Comparison of ENCODE assay signal across 11 mouse cellular contexts in the genomic region with DNA sequence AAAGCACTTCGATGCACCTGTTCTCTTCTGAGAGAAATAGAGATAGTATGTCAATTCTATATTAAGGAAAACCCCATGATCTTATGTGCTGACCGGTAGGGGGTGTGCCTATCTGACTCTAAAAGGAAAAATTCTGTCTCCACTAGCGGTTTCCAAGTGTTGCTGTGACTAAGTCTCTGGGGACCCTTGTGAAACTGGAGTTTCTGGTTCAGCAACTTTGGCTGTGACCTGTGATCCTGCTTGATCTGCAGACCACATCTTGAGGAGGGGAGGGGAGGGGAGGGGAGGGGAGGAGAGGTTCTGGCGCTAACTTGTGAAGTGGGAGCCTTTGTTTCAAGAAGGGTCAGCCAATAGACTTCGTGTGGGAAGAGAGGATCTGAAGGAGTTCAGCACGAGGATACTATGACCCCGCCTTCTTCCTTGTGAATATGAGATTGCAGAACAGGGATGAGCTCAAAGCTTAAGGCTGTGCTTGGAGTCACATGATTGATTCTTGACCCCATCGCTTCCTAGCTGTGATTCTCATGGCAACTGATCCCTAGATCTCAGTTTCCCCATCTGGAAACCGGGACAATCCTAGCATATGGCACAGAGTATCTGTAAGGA.
A peak's percentile ranks its signal among the peaks of the same experiment; 100 is the strongest.
DNase-seq lines count a peak whose midpoint lies in the region; ATAC-seq and TF ChIP-seq lines count a peak whose summit lies in the region.
"Had no signal": no experiment of that assay in that cellular context is flagged by ENCODE, and none has a peak within 500 bp of the region (broad histone marks: within the 10 kb centered on the region; RNA-seq: fewer than 3 reads in every experiment).

No protein-coding gene starts in this region.

- no peak overlapping the region for H3K4me3 ChIP-seq in kidney, postnatal 0 days (replicated peaks; ENCODE audit: low read depth, low read length)
- no peak overlapping the region for H3K4me3 ChIP-seq in embryonic facial prominence, embryonic 11.5 days (ENCODE audit: low read depth, low read length)

- no peaks in the 10 kb centered on the region for H3K9me3 ChIP-seq in kidney, postnatal 0 days (replicated peaks; ENCODE audit: low read length)
- H3K9me3 ChIP-seq in embryonic facial prominence, embryonic 11.5 days (replicated peaks; ENCODE audit: control insufficient read depth, low read length), result no peaks in the 10 kb centered on the region

- no peak for ATAC-seq in kidney, postnatal 0 days (replicated peaks; ENCODE audit: low FRiP score, low read depth)
- ATAC-seq in embryonic facial prominence, embryonic 11.5 days (replicated peaks; ENCODE audit: insufficient number of reproducible peaks, low FRiP score, low TSS enrichment, low read depth), result no peak

- DNase-seq in kidney, postnatal 0 days (ENCODE audit: low spot score), result peak; percentile 25
- DNase-seq in kidney, adult 18-20 months, result no peak
- DNase-seq in embryonic facial prominence, embryonic 11.5 days (ENCODE audit: low spot score), result peak; percentile 43
- peak; percentile 26 for DNase-seq in kidney, postnatal 14 days
- DNase-seq in skeletal muscle tissue, adult 2 months (ENCODE audit: low read depth, low spot score), result peak; percentile 27
- DNase-seq in cerebellum, postnatal 14 days, result no peak
- no peak for DNase-seq in thymus, postnatal 25 days
- DNase-seq: cerebellum, postnatal 10 days; right cerebral cortex, postnatal 4 days; thymus, adult 18-20 months had no signal

- no peak overlapping the region for H3K4me2 ChIP-seq in kidney, postnatal 0 days (ENCODE audit: low read length)
- no peak overlapping the region for H3K4me2 ChIP-seq in embryonic facial prominence, embryonic 11.5 days (ENCODE audit: low read depth, low read length)

- peak; percentile 25; the same call in 1 of the 2 replicates for TF ChIP-seq CTCF in kidney, postnatal 0 days (IDR thresholded peaks at IDR 0.05; ENCODE audit: low read depth)

- no peak overlapping the region for H3K9ac ChIP-seq in kidney, postnatal 0 days (ENCODE audit: low read depth, low read length)
- H3K9ac ChIP-seq in embryonic facial prominence, embryonic 11.5 days (replicated peaks; ENCODE audit: low read length), result no peak overlapping the region
- H3K9ac ChIP-seq: liver, embryonic 14.5 days had no signal

- no peaks in the 10 kb centered on the region for H3K36me3 ChIP-seq in kidney, postnatal 0 days (ENCODE audit: insufficient read depth, low read length)
- H3K36me3 ChIP-seq in embryonic facial prominence, embryonic 11.5 days (replicated peaks; ENCODE audit: control insufficient read depth, insufficient read depth, low read depth, low read length), result no peaks in the 10 kb centered on the region

- H3K27me3 ChIP-seq in kidney, postnatal 0 days (ENCODE audit: insufficient read depth, low read length), result no peaks in the 10 kb centered on the region
- no peaks in the 10 kb centered on the region for H3K27me3 ChIP-seq in embryonic facial prominence, embryonic 11.5 days (ENCODE audit: control insufficient read depth, insufficient read depth, low read length)

- H3K27ac ChIP-seq in kidney, postnatal 0 days, result no peak overlapping the region
- H3K27ac ChIP-seq in embryonic facial prominence, embryonic 11.5 days (replicated peaks; ENCODE audit: low read depth, low read length), result no peak overlapping the region
- H3K27ac ChIP-seq: liver, embryonic 14.5 days had no signal

- H3K4me1 ChIP-seq in kidney, postnatal 0 days (replicated peaks; ENCODE audit: insufficient read depth, low read length), result no peaks in the 10 kb centered on the region
- no peaks in the 10 kb centered on the region for H3K4me1 ChIP-seq in embryonic facial prominence, embryonic 11.5 days (ENCODE audit: control insufficient read depth, insufficient read depth, low read length)

- 38% methylated on average over 9 of the region's 9 CpGs for WGBS in kidney, postnatal 0 days
- WGBS in embryonic facial prominence, embryonic 11.5 days, result 51% methylated on average over 9 of the region's 9 CpGs

Comparison
In these comparisons a context has a peak if more than half of its experiments do, and no peak if none do; other contexts are left out.
1. DNase-seq: peak in kidney, postnatal 0 days (single experiment), embryonic facial prominence, embryonic 11.5 days (single experiment), kidney, postnatal 14 days (single experiment) and skeletal muscle tissue, adult 2 months (single experiment); none in kidney, adult 18-20 months (single experiment), cerebellum, postnatal 14 days (0 of 2) and thymus, postnatal 25 days (single experiment).